Mouse (Mus musculus): Measurements from ENCODE around the gene Gm20696.

Gene Gm20696

DNA sequence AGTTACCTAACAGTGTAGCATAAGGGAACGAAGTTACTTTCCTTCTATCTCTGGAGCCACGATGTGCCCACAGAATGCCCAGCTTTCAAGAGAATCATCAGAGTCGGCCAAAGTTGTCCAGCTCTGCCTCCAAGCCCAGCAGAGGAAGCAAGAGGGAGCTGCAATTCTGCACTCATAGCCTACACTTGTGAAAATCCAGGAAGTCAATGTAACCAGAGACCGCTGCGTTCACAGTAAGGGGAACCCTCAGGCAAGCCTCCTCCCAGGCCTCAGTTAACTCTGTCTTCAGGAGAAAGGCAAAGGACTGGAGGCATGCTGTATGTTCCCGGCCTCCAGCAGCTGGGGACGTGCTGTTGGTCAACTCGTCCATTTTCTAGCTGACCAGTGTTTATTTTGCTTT lies 693 bp upstream of the Gm20696 start:
- in situ Hi-C loops (cut with MboI, MseI), result loop anchor here (25.0 kb wide), 2 partner anchors 1170 to 1195 kb away; partner anchors contain the start of gene Ppp4r2 (in 1 of the 2)

DNA sequence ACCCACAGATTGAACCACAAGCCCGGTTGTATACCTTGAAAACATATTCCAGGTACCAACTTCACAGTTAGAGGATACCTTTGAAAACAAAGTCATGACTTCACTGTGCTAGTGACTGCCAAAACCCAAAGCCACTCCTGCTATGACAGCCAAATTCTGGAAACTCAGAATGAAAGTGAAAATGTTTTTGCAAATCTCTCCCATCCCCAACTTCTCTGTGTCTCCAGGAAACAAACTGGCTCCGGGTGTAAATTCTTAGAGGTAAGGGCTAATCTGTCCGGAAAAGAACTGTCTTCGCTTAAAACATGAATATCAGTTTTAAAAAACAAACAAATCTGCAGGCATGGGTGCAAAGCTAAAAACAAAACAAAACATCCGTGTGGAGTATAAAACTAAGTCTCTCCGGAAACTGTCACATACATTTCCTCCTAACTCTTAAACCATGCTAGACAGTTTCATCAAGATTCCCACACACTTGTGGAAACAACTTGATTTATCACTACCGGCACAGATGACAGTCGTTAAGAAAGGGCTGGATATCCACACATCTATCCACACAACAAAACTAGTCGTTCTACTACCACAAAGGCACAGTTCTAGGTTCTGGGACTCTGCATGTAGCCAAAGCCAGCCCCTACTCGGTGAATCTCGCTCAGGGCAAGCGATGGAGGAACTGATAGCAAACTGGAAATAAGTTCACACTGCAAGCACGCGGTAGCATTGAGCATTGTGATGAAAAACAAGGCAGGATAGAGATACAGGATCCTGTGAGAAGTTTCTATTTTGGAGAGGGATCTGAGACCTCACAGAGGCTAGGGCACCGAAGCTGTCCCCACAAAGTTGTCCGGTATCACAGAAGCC lies 910 bp downstream of the Gm20696 start:
- in situ Hi-C loops (cut with MboI, MseI), result loop anchor here (25.0 kb wide), 2 partner anchors 1172 to 1197 kb away; partner anchors contain the start of gene Ppp4r2 (in 1 of the 2)

DNA sequence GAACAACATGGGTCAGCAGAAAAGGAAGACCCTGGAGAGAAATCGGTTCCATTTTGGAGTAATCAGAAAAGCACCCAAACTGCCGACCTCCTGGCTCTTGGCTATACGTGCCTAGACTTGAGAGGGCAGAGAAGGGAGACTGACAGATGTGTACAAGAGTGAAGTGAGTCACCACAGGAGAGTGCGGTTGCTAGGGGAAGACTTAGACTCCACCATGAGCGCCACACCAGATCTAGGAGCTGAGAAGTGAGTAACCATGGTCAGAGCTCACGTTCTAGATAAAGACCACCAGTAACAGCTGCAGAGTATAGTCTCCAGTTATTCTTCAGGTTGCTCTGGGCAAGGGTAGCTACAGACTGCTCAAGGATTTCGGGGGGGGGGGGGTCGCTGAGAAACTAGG lies 3.4 kb downstream of the Gm20696 start:
- in situ Hi-C loops (cut with MboI, MseI), result loop anchor here (5.0 to 25.0 kb wide), 3 partner anchors 1056 to 1199 kb away; partner anchors contain the start of gene Ppp4r2 (in 1 of the 2)

DNA sequence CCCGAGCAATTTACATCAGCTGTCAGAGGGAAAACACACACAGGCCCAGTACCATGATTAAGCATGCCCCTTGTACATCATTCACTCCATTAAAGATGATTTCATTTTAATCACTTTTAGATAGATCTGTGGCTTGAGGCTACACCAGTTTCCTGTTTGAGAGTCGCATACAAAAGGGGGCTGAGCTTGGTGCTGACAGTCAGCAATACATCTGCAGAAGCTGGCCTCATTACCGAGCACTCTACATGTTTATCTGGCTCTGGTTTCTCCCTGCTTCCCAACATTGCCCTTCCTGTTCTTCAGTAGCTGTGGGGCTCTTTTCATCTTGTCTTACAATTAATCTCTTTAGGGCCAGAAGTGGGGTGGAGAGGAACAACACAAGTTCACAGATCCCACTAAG lies 6.2 kb downstream of the Gm20696 start:
- in situ Hi-C loops (cut with MboI, MseI), result loop anchor here (5.0 to 25.0 kb wide), 3 partner anchors 1053 to 1202 kb away; partner anchors contain the start of gene Ppp4r2 (in 1 of the 2)

DNA sequence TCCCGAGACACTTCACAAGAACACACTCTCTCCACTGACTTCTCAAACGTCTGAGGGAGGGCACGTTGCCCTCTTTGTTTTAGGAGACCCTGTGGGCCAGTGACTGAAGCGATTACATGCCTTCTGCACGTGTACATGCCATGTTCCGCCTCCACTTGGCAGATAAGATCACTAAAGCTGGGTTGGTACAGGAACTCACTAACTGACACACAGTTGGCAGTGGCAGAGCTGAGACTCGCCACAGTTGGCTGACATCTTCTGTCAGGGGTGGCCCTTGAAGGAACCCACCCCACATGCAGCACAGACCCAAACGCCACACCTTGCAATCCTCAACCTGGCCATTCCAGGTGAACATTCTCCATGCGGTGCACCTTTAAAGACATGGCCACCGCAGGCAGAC lies 8.0 kb downstream of the Gm20696 start:
- in situ Hi-C loops (cut with MboI, MseI), result loop anchor here (25.0 kb wide), 2 partner anchors 1179 to 1204 kb away; partner anchors contain the start of gene Ppp4r2 (in 1 of the 2)

DNA sequence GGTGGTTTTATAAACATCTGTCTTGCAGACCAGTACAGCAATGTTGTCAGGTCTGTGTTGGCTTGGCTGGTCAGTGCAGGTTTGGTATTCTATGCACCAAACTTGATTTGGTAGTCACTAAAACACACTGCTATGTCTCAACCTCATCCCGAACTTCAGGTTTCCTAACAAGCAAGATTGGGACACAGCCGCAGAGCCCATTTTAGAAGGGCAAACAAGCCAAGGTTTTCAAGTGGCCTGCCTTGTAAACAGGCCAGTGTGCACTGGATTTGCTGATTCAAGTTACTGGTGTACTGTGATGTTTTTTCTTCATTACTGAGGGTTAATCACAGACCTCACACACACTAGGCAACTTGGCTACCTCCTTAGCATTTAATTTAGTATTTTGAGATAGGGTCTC lies 10.5 kb downstream of the Gm20696 start:
- in situ Hi-C loops (cut with MboI, MseI), result loop anchor here (25.0 kb wide), 2 partner anchors 1181 to 1206 kb away; partner anchors contain the start of gene Ppp4r2 (in 1 of the 2)

DNA sequence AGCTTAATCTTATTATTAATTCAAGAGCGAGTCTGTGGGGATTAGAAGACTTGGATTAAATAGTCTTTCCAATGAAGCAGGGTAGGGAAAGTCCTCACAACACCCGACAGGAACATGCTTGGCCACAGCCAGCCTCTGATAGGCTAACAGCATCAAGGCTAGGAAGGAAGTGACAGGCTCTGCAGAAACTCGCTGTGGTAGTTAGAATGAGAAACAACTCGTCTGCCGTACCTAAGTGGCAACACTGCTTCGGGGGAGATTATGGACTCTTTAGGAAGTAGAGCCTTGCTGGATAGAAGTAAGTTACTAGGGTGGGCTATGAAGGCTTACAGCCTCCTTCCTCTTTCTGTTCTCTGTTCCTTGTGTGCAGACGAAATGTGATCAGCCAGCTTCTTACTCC lies 11.1 kb downstream of the Gm20696 start:
- in situ Hi-C loops (cut with MboI, MseI), result loop anchor here (25.0 kb wide), 2 partner anchors 1182 to 1207 kb away; partner anchors contain the start of gene Ppp4r2 (in 1 of the 2)

DNA sequence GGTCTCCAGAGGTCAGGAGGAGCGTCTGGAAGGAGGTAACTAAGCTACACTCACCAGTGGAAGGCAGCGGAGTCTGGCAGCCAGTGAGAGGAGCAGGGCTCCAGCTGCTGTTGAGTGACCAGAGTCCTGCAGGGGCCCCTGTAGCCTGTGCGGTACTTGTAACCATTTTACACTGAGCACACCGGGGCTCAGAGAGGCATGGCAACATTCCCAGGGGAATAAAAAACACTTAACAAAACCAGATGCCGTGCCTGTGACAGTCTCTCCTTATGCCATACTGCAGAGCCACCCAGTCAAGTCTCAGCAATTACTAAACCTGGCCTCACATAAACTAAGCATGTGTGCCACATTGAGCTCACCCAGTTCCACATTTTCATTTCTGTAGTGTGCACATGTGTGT lies 12.3 kb downstream of the Gm20696 start:
- in situ Hi-C loops (cut with MboI, MseI), result loop anchor here (25.0 kb wide), 2 partner anchors 1183 to 1208 kb away; partner anchors contain the start of gene Ppp4r2 (in 1 of the 2)

DNA sequence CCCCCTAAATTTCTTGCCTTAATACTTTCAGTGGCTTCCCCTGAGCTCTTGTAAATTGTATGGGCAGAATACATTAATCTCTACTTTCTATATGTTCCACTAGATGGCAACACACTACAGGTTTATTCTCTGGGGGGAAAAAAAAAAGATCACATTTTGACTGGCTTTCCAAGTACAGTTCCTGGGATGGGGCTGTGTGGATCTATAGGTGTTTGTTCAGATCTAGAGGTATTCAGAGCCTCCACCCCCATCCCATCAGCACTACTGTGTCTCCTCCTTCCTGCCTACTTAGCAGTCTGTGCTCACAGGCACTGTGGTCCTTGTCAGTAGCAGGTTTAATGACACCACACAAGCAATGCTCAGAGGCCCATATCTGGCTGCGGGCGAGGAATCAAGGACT lies 14.3 kb downstream of the Gm20696 start:
- in situ Hi-C loops (cut with MboI, MseI), result loop anchor here (25.0 kb wide), 2 partner anchors 1185 to 1210 kb away; partner anchors contain the start of gene Ppp4r2 (in 1 of the 2)

DNA sequence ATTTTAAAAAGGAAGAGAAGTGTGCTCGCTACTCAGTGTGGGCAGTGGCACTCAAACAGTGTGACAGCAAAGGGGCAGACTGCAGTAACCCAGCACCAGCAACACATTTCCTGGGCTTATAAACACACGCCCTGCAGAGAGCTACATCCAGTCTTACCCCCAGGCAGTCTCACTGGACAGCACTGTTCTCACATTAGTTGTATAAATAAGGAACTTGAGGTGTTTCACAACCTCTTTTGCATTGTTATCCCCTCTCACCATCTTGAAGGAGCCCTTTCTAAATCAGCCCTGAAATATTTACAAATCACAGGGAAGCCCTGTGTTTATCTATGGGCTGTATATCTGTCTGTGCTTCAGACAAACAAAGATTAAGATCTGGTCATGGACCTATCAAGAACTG lies 17.3 kb downstream of the Gm20696 start:
- in situ Hi-C loops (cut with MboI, MseI), result loop anchor here in 1 of 2 experiments (25.0 kb wide), 1 partner anchor 287 kb away; no protein-coding TSS in a partner anchor

DNA sequence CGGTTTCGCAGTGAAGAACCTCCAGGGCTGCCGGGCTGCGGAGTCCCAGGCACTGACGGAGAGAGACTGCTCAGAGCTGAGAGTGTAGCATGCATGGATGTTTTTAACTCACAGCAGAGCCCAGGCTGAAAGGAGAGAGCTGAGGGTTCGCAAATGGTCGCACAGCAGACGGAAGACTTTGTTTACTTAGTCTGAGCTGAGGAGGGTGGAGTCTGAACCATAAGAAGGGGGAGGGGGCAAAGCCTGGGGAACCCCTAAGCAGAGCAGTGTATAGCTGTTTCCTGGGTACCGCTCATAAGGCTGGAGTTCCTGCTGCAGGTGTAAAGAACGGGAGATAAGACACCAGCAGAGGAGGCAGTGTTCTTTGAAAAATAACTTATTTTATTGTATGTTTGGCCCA lies 20.3 kb downstream of the Gm20696 start:
- in situ Hi-C loops (cut with MboI, MseI), result loop anchor here in 1 of 2 experiments (25.0 kb wide), 1 partner anchor 284 kb away; no protein-coding TSS in a partner anchor

DNA sequence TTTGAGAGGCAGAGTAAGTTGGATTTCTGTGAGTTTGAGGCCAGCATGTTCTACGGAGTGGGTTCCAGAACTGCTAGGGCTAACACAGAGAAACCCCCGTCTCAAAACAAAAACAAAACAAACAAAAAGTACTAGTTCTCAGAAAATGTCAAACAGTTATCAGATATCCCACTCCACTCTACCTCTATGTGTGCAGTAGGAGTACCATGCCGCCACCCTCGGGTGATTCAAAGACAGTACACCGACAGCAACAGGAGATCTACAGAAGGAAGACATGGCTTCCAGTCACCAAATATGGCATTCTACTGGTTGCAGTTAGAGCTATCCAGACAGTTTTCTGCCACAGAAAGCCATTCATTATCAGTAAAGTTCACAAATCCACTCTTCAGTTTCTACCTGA lies 21.7 kb downstream of the Gm20696 start:
- in situ Hi-C loops (cut with MboI, MseI), result loop anchor here in 1 of 2 experiments (25.0 kb wide), 1 partner anchor 283 kb away; no protein-coding TSS in a partner anchor

DNA sequence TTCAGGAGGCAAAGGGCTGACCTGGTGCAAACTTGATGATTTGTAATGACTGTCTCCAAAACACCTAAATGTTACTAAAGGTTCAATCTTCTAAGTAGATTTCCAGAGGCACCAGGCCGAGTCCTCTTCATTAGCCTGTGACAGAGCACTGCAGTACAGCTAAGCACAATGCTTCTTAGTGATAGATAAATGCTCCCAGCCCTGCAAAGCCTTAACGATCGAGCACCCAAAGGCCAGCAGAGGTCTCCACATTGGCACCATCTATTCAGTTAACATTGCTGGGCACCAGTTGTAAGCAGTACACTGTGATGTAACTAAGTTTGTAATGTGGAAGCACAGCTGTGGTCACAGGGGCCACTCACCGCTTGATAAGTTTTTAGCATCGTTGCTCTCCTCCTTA lies 22.2 kb downstream of the Gm20696 start:
- in situ Hi-C loops (cut with MboI, MseI), result loop anchor here in 1 of 2 experiments (25.0 kb wide), 1 partner anchor 282 kb away; no protein-coding TSS in a partner anchor

DNA sequence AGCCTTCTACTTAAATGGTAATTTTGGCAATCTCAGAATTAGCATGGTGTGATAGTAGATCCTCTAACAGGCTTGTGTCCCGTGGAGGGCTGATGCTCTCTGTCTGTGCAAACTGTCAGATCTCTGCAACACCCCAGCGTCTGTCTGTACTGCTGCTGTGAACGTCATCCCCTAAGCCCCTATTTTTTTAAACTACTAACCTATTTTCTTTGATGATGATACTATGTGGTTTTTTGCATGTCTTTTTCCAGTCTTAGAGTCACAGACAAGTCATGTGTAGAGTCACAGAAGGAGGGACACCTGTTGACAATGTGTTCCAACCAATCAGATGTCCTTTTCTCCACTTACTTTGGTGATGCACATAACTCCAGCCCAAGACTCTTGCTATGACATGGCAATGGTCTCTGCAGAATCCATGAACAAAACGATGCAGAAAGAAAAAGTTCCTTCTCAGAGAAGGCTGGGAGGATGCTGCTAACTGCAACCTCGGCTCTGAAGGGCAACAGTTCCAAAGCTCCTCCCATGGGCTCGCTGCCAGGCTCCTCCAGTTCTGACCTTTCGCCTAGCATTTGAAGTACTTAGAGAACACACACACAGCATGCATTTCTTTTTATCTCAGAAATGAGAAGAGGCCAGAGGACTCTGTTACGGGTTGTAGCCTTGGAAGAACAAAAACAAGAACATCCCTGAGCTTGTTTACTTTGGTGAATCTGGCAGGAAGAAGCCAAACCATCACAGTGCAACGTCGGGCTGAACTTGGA lies 23.0 kb downstream of the Gm20696 start:
- in situ Hi-C loops (cut with MboI, MseI), result loop anchor here in 1 of 2 experiments (25.0 kb wide), 1 partner anchor 281 kb away; no protein-coding TSS in a partner anchor

DNA sequence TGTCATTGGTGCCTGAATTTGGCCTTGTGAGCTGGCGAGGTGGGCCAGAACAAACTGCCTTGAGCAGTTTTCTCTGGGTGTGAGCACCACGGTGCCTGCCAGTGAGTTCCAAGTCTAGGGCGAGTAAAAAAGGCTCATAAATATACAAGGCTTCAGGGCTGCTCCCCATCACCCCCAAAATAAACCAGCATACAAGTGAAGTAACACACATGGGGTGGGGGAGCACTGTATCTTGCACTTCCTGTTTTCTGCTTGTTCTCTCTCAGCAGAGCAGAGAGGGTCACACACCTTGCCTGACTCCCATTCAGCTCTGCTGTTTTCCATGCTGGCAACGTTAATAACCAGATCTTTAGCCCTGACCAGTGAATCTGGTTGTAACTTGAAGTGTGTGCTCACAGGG lies 29.1 kb downstream of the Gm20696 start:
- in situ Hi-C loops (cut with MboI, MseI), result loop anchor here (10.0 to 25.0 kb wide), 2 partner anchors 275 to 1833 kb away; partner anchors contain the start of gene Mitf (in 1 of the 2)

DNA sequence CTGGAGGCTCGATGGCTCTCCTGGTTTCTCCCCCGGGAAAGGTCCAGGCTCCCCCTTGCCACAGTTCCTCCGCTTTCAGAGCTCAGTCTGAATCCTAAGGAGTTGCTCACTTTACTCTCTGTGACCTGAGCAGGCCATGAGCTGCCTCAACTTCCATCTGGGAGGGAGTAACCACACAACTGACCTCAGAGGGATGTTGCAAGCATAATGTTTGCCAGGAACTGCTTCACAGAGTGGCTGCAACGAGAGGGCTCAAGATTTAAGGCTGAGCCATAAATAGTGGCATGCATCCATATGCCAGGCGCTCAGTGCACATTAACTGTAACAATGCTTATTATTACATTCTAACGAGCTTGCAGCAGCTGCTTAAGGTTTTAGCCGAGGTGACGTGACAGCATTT lies 29.8 kb downstream of the Gm20696 start:
- in situ Hi-C loops (cut with MboI, MseI), result loop anchor here (10.0 to 25.0 kb wide), 2 partner anchors 274 to 1832 kb away; partner anchors contain the start of gene Mitf (in 1 of the 2)

DNA sequence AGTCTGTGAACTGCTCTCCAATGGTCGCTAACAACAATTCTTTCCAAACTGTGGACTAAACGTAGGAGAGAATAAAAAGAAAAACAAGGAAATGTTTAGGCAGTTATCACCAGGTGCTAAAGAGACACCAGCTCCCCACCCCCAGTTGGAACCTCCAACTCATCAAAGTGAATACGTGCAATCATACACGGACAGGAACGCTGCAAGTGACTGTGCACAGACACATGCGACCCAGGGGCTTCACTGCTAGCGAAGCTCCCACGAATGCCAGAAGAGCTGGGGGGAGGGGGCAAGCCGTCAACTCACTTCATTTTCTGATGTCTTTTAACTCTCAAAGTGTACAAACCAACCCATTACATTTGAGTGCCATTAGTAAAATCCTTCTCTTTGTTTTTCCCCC lies 30.5 kb downstream of the Gm20696 start:
- in situ Hi-C loops (cut with MboI, MseI), result loop anchor here (10.0 to 25.0 kb wide), 2 partner anchors 274 to 1831 kb away; partner anchors contain the start of gene Mitf (in 1 of the 2)

DNA sequence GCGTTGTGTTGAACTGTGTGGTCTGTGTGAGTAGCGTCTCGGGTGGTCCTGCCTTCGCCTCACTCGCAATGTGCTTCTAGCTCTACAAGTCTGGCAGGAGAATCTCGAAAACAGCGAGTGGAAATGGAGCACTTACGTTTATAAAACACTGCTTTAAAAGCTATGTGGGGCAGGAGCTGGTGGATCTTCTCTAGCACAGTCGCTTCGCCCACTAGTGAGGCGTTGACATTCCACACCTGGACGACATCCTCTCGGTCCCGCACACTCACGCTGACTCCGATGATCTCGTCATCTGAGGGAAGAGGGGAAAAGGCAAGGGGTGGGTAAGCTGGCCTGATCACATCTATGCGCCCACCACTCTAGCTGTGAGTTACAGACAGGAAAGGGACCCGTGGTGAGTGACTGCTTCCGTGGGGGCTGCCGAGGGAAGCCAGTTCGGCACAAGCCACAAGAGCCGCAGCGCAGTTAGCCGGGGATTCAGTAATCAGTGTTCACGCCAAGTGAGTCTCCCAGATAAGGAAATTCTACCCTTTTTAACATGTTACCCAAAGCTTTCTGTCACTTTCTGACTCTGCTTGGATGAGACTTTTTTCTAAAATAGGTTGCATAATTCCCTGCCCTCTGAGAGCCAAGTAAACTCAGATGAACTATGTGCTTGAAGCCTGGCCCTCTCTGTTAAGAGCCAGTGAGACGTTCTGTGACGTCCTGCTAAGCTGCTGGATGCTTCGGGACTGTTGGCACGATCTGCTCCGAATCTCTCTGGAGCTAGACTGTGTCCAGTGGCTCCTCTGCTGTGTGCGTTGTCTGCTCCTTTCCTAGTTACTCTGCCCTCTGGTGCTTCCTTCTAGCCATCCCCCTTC lies 34.2 kb downstream of the Gm20696 start:
- in situ Hi-C loops (cut with MboI, MseI), result loop anchor here (10.0 to 25.0 kb wide), 2 partner anchors 270 to 1828 kb away; partner anchors contain the start of gene Mitf (in 1 of the 2)

DNA sequence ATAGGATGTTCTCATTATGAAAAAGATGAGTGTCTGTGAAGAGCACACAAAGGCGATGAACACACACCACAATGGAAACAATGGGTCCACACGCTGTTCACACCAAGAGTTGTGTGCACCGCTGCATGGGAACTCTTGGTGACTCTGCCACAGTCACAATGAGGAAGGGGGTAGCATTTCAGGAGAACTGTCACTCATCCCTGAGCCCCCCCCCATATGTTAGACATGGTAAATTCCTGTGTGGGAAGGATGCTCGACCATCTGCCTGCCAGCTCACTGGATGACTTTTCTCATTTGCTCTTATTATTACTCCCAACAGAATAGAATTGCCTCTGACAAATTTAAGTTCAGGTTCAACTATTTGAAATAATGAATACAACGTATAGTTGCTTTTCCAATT lies 35.0 kb downstream of the Gm20696 start:
- in situ Hi-C loops (cut with MboI, MseI), result loop anchor here (10.0 to 25.0 kb wide), 2 partner anchors 269 to 1827 kb away; partner anchors contain the start of gene Mitf (in 1 of the 2)

All from T-helper 17 cell (primary cell).